Mouse (Mus musculus) hindlimb bud, embryonic 11.5 days (tissue): Measurements from ENCODE around the gene BC049730.

Experiments
- DNase-seq: peaks from one replicate; pipeline ENCODE4 v3.0.0-alpha.2; 2012; ENCODE audit warnings: low read depth, low spot score; ENCODE audit errors: extremely low spot score

Gene BC049730

GRCm38 (mm10) chr7:24761161-24761560 is 52.1 kb downstream of the BC049730 start:
- DNase-seq: no peak

DNA sequence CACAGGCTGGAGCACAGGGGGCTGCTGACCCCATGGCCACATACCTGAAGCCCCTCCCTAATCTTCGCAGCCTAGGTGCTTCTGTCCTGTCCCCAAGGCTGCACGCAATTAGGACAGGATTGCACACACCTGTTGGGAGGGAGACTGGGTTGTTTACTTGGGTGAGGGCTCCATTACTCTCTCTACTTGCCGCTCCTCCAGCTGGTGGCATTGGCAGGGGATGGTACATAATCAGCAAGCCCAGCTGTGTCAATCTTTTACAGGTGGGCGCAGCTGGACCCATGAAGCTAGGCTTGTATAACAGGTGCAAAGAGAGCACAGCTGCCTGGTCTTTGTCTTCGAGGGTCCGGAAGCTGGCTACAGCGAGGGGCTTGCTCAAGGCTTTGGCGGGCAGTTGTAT is 53.5 kb downstream of the BC049730 start:
- no peak for DNase-seq
